Mouse (Mus musculus) T-helper 17 cell (primary cell): ENCODE measurements around the gene Gsk3a.

Experiments used
- in situ Hi-C, 2 experiments: fragments of 300-600 bp; cut with MboI, MseI; formaldehyde crosslinking; loops; 1 replicate in 1 of 2; 2 replicates in 1 of 2; pipeline ENCODE4 v1.15.1; 2025; ENCODE audit warnings: high pct_unique_total_duplicates in 2 of 2

Gene Gsk3a

GRCm38 (mm10) chr7:25230690-25231285 lies 6.9 kb downstream of the Gsk3a start:
- in situ Hi-C loops, result no loop called here

GRCm38 (mm10) chr7:25227523-25228300 lies 9.9 kb downstream of the Gsk3a start:
- in situ Hi-C loops, result loop anchor here (10.0 kb wide), 2 partner anchors 47 to 57 kb away; no protein-coding TSS in a partner anchor

DNA sequence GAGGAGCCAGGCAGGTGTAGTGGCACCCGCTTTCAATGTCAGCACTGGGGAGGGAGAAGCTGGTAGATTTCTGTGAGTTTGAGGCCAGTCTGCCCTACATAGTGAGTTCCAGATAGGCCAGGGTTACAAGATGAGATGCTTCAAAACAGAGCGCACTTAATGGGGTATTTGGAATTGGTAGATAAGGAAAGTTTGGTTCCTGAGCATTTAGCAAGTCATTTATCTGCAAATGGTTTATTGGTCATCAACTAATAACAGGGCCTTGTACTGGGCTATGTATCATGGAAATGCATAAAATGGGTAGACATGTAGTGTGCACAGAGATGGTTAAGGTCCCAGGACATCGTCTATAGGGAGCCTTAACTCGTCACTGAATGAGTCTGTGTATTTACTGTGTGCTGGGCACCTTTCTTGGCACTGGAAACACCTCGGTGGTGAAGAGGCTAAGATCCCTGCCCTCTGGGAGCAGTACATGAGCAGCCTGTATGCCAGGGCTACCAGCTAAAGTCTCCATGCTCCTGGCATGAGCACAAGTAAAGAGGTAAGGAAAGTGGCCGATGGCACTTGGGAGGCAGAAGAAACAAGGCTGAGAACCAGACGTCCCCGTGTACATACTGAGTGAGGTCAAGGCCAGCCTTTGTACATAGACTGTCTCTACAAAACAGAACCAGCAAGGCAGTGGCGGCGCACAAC lies 15.2 kb downstream of the Gsk3a start:
- in situ Hi-C loops, result loop anchor here (10.0 kb wide), 2 partner anchors 52 to 62 kb away; no protein-coding TSS in a partner anchor

DNA sequence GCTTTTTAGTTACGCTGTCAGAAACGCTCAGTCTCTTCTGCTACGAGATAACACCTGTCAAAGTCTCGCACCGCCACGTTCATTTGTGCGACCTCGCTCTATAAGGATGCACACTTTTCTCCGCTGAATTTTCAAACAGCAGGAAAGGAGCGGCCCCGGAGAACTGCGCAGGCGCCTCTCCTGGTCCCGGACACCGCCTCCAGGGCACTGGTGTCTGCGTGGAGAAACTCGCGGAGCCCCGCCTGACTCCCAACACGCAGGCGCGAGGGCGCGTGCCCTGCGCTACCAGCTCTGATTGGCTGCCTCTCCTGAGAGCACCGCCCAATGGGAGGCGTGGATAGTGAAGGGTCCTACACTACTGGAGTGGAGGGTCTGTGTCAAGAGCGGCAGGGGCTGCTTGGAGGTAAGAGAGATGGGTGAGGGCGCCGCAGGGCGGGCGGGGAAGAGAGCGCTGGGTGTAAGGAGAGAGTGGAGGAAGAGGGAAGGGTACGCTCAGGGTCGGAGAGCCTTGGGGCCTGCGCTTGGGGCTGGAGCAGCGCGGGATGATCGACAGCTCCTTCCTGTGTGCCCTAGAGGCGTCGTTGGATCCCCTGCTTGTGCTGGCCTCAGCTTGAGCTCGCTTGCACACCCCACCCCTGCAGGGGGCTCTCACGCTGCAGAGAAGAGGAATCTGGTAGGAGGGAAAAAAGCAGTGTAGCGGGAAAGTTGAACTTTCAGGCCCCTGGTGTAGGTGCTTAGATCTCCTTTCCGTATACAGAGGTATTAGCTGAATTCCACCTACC lies 16.4 kb downstream of the Gsk3a start, which contains the start of gene Zfp526:
TSS of gene Zfp526 (plus strand) at position 324 of the 782 bp plus-strand sequence.
- in situ Hi-C loops, result loop anchor here (10.0 kb wide), 2 partner anchors 54 to 64 kb away; no protein-coding TSS in a partner anchor

GRCm38 (mm10) chr7:25220457-25221101 lies 17.1 kb downstream of the Gsk3a start, which contains the start of gene Dedd2:
Dedd2 (minus strand) TSS chr7:25220615.
- in situ Hi-C loops, result loop anchor here (10.0 kb wide), 2 partner anchors 54 to 64 kb away; no protein-coding TSS in a partner anchor

GRCm38 (mm10) chr7:25219756-25220456 lies 17.7 kb downstream of the Gsk3a start:
- in situ Hi-C loops, result loop anchor here (10.0 kb wide), 2 partner anchors 55 to 65 kb away; no protein-coding TSS in a partner anchor

DNA sequence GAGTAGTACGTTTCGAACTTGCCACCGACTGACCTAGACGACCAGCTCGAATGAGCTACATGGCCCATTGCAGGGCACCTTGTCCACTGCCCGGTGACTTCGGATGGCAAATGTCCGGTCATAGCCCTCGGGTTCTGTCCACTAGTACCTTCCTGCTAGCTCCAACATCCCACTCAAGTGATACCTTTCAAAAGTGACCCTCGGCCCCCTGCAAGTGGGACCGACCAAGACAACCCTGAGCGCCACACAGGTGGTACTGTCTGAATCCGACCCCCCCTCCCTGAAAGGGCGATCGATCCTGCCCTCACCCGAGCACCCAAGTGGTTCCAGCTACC lies 18.3 kb downstream of the Gsk3a start:
- in situ Hi-C loops, result no loop called here

- in situ Hi-C loops, result no loop called here
These were observed 18.8 kb downstream of the Gsk3a start for GRCm38 (mm10) chr7:25218705-25219415.

DNA sequence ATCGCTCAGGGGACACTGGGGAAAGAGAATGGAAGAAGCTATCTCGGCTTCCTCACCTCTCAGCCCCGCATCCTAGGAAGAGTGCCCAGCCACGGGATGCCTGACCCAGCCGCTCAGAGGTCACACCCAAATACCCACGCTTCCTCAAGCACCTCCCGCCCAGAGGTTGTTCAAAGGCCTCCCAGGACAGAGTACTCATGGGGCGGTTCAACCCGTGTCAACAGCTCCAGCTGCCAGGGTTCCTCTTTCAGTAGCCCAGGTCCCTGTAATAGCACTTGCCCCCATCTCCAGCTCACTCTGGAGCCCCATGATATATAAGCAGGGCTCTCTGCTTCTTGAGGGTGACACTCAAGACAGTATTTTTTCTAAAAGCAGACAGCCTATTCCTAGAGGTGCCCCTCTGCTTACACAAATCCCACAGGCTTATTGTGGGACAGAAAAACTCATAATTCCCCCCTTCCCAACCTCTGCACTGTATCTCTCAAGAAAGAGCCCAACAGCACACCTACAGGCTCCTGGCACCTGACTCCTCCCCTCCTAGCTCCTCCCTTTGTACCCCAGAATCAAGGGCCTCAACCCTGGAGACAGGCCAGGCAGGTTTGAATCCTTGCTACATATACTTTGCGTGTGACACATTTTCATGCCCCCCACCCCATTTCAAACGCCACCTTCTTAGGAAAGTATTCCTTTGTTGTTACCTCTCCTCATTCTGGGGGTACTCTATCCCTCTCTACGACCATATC lies 19.8 kb downstream of the Gsk3a start:
- in situ Hi-C loops, result no loop called here

- in situ Hi-C loops, result no loop called here
These were observed 23.5 kb downstream of the Gsk3a start for GRCm38 (mm10) chr7:25214172-25214571.

- in situ Hi-C loops, result no loop called here
These were observed 24.6 kb downstream of the Gsk3a start for GRCm38 (mm10) chr7:25213099-25213498.

DNA sequence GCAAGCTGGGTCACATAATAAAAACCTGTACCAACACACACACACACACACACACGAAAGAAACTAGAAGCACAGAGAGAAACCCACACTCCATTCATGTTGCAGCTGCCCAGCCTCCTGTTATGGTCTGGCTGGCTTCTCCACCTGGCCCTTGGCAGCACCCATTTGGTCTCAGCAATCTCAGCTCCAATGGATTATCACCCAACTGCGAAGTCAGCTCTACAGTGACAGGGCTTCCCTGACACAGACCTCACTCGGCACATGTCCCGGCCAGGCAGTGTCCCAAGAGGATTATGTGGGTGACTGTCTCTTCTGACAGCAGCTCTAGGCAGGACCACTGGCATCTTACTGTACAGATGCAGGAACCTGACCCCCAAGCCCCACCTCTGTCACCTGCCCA lies 27.2 kb downstream of the Gsk3a start:
- in situ Hi-C loops, result no loop called here

- in situ Hi-C loops, result no loop called here
These were observed 28.5 kb downstream of the Gsk3a start for GRCm38 (mm10) chr7:25209161-25209622.

GRCm38 (mm10) chr7:25206094-25206830 lies 31.4 kb downstream of the Gsk3a start:
- in situ Hi-C loops, result no loop called here

DNA sequence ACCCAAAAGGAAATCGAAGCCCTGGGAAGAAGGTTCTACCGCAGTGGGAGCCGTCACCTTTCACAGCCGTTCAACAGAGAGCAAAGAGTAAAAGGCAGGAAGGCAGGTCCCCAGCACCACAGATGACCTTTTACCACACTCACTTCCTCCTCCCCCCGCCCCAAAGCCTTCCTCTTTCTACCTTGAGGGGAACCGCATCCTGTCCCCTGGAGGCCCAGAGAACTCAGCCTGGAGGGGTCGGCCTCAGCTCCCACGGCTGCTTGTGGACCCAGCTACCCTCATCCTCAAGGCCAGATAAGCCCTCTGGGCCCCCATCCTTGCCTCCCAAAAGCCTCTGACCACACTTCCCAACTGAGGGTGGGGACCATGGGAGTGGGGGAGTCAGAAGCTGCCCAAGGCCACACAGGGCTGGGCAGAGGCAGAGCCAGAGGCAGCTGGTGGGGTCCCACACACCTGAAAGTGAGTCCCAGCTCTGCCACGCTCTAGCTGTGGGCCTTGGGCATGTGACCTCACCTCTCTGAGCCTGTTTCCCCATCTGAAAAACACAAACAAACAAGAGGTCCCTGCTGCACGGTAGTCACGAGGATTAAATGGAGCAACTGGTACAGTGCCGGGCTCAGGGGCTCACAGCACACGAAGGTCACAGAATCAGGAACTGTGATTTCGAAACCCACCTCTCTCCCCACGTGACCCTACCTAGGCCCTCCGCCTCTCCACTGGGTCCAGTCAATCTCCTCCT lies 32.1 kb downstream of the Gsk3a start:
- in situ Hi-C loops, result no loop called here

DNA sequence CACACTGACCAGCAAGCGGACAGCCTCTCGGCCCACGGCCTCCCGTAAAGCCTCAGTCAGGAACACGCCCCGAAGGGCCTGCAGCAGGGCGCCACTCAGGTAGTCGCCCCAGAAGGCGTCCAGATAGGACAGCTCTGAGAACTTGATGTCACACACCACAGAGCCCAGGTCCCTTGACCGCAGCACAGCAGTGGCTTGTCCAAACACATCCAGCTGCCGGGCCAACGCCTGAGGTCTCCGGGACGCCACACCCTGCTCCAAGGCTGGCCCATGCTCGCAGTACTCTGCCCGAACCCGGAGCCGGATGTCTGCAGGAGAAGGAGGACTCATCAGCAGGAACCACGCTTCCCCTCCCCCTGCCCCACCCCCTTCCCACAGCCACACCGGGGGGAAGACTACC lies 34.0 kb downstream of the Gsk3a start:
- in situ Hi-C loops, result no loop called here

DNA sequence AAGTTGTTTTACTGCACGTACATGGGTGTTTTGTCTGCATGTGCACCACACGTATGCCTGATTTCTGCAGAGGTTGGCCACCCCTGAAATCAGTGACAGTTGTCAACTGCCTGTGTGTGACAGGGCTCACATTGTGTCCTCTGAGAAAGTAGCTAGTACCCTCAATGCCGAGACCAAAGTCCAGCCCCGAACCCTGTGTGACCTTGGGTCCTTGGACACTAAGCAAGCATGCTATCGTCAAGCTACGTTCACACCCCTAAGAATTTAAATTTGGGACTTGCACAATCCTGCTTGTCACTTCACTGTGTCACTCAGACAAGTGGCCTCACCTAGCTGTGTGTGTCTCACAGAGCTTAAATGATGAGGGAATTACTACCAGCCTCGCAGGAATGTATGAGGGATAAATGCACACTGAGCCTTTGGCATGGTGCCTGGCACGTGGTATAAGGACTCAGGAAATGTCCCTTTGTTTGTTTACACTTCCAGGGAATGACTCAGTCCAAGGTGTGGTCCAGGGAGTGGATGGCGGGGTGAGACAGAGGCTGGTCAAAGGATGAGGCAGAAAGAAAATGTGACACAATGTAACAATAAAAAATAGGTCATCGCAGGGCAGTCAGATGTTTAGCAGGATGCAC lies 40.1 kb downstream of the Gsk3a start:
- in situ Hi-C loops, result no loop called here
